Mouse (Mus musculus) cerebral cortex, adult 2 months (tissue): Measurements from ENCODE around the gene Cmss1.

Experiments
- WGBS: fragments of 180-500 bp; shearing (Covaris S2); methylation state at CpG from one replicate; pipeline ENCODE4 v1.1.7; 2018; 5-methylcytosine and 5-hydroxymethylcytosine counted together

Cmss1 gene

GRCm38 (mm10) chr16:57336770-57337423 is 269.8 kb downstream of the Cmss1 start:
- 74% methylated on average over 11 of the region's 11 CpGs for WGBS

- WGBS, result 89% methylated on average over 7 of the region's 7 CpGs
Observed at GRCm38 (mm10) chr16:57332301-57332700, 274.4 kb downstream of the Cmss1 start.

- 83% methylated on average over 2 of the region's 2 CpGs for WGBS
Observed at GRCm38 (mm10) chr16:57330111-57330510, 276.6 kb downstream of the Cmss1 start.

- WGBS, result 69% methylated on average over 8 of the region's 8 CpGs
Observed at GRCm38 (mm10) chr16:57329028-57329427, 277.6 kb downstream of the Cmss1 start.

GRCm38 (mm10) chr16:57326996-57327395 is 279.7 kb downstream of the Cmss1 start:
- 85% methylated on average over 7 of the region's 7 CpGs for WGBS

- WGBS, result 80% methylated on average over 7 of the region's 7 CpGs
Observed at GRCm38 (mm10) chr16:57319284-57320124, 287.2 kb downstream of the Cmss1 start.

GRCm38 (mm10) chr16:57318637-57319125 is 288.0 kb downstream of the Cmss1 start:
- WGBS, result 79% methylated on average over 8 of the region's 8 CpGs

GRCm38 (mm10) chr16:57317882-57318636 is 288.6 kb downstream of the Cmss1 start:
- WGBS, result 71% methylated on average over 13 of the region's 13 CpGs

GRCm38 (mm10) chr16:57317127-57317526 is 289.5 kb downstream of the Cmss1 start:
- 84% methylated on average over 4 of the region's 4 CpGs for WGBS

GRCm38 (mm10) chr16:57315026-57315425 is 291.6 kb downstream of the Cmss1 start:
- 82% methylated on average over 9 of the region's 9 CpGs for WGBS

GRCm38 (mm10) chr16:57314236-57314635 is 292.4 kb downstream of the Cmss1 start:
- 72% methylated on average over 3 of the region's 3 CpGs for WGBS

- WGBS, result 75% methylated on average over 3 of the region's 3 CpGs
Observed at GRCm38 (mm10) chr16:57313487-57313886, 293.2 kb downstream of the Cmss1 start.

- 86% methylated on average over 2 of the region's 2 CpGs for WGBS
Observed at GRCm38 (mm10) chr16:57312130-57312529, 294.5 kb downstream of the Cmss1 start.

- 73% methylated on average over 6 of the region's 6 CpGs for WGBS
Observed at GRCm38 (mm10) chr16:57305463-57305862, 301.2 kb downstream of the Cmss1 start.

- 87% methylated on average over 19 of the region's 19 CpGs for WGBS
Observed at GRCm38 (mm10) chr16:57303716-57304115, 302.9 kb downstream of the Cmss1 start.

- WGBS, result 84% methylated on average over 25 of the region's 25 CpGs
Observed at GRCm38 (mm10) chr16:57302792-57303698, 303.6 kb downstream of the Cmss1 start.

- 81% methylated on average over 9 of the region's 9 CpGs for WGBS
Observed at GRCm38 (mm10) chr16:57301512-57302115, 305.1 kb downstream of the Cmss1 start.

- 90% methylated on average over 10 of the region's 10 CpGs for WGBS
Observed at GRCm38 (mm10) chr16:57295216-57295934, 311.3 kb downstream of the Cmss1 start.

- WGBS, result 85% methylated on average over 2 of the region's 2 CpGs
Observed at GRCm38 (mm10) chr16:57292765-57293164, 313.9 kb downstream of the Cmss1 start, which contains the start of gene Tmem30c. Gene Tmem30c, minus strand, starts transcription at chr16:57292865.

- 68% methylated on average over 4 of the region's 4 CpGs for WGBS
Observed at GRCm38 (mm10) chr16:57292296-57292695, 314.4 kb downstream of the Cmss1 start.
